Mouse (Mus musculus) hindbrain, embryonic 11.5 days (tissue): ENCODE data around the gene Nif3l1. TPM values are rescaled to one million over a fixed set of nuclear protein-coding genes. Genes with fewer than 3 reads are reported as not detected.

Experiments used
- ATAC-seq: fragments of 200-750 bp; cut with Nextera tagmentation; 2 replicates; pipeline ENCODE4 v1.8.0; 2017; ENCODE audit warnings: mild to moderate bottlenecking, moderate TSS enrichment, moderate library complexity; ENCODE audit not compliant: low FRiP score
- DNase-seq: peaks from one replicate; pipeline ENCODE4 v3.0.0-alpha.2; 2015; ENCODE audit warnings: low spot score
- H3K27ac ChIP-seq: fragments of 300-500 bp; sonication (generic); 2 replicates; pipeline ENCODE4 v1.5.1; 2014; ENCODE audit warnings: mild to moderate bottlenecking, low read depth, low read length
- H3K27me3 ChIP-seq: fragments of 300-500 bp; sonication (generic); 2 replicates; pipeline ENCODE4 v1.6.1; 2014; ENCODE audit warnings: mild to moderate bottlenecking, low read length, moderate library complexity, mixed read lengths; ENCODE audit not compliant: control insufficient read depth, insufficient read depth
- H3K36me3 ChIP-seq: fragments of 300-500 bp; sonication (generic); 2 replicates; pipeline ENCODE4 v1.6.1; 2014; ENCODE audit warnings: mild to moderate bottlenecking, low read length, moderate library complexity, mixed read lengths; ENCODE audit not compliant: control insufficient read depth, insufficient read depth
- H3K4me1 ChIP-seq: fragments of 300-500 bp; sonication (generic); replicated peaks from 2 replicates; pipeline ENCODE4 v1.6.1; 2014; ENCODE audit warnings: low read length, mixed read lengths; ENCODE audit not compliant: control insufficient read depth, insufficient read depth
- H3K4me2 ChIP-seq: fragments of 300-500 bp; sonication (generic); replicated peaks from 2 replicates; pipeline ENCODE4 v1.6.1; 2014; ENCODE audit warnings: mild to moderate bottlenecking, low read depth, low read length
- H3K4me3 ChIP-seq: fragments of 300-500 bp; sonication (generic); 2 replicates; pipeline ENCODE4 v1.5.1; 2014; ENCODE audit warnings: low read depth, low read length
- H3K9ac ChIP-seq: fragments of 300-500 bp; sonication (generic); 2 replicates; pipeline ENCODE4 v1.6.1; 2014; ENCODE audit warnings: low read depth, low read length
- H3K9me3 ChIP-seq: fragments of 300-500 bp; sonication (generic); 2 replicates; pipeline ENCODE4 v1.6.1; 2016; ENCODE audit warnings: low read length; ENCODE audit not compliant: control insufficient read depth
- WGBS: fragments of 180-500 bp; shearing (Covaris S2); extraction: QIAGEN DNeasy Blood & Tissue Kit; methylation state at CpG from one replicate; pipeline ENCODE4 v1.1.7; 2014; 5-methylcytosine and 5-hydroxymethylcytosine counted together
- polyA plus RNA-seq: library from polyadenylated mRNA; unstranded; fragments of >200 nt; fragmentation: Nextera tagmentation; extraction: Ambion mirVana; gene quantifications from 2 replicates; pipeline ENCODE4 v1.2.1, GENCODE M21; 2014

Nif3l1 gene
- polyA plus RNA-seq, 1 experiment from 2014 or later, result 67.2 TPM

- ATAC-seq (peak; percentile 100), DNase-seq (peak; percentile 93)
- peak within 1 kb of the TSS; percentile 92 for H3K9ac ChIP-seq
- H3K27ac ChIP-seq, result peak within 1 kb of the TSS; percentile 76
- no peaks in the 10 kb centered on the region for H3K27me3 ChIP-seq
- peak within 1 kb of the TSS; percentile 84 for H3K4me2 ChIP-seq
- H3K4me3 ChIP-seq, result peak within 1 kb of the TSS; percentile 95
- H3K9me3 ChIP-seq, result peaks cover 9% of the 10 kb centered on the region; the same call in 1 of the 2 replicates
- H3K36me3 ChIP-seq, result no peaks in the 10 kb centered on the region
- no peaks in the 10 kb centered on the region for H3K4me1 ChIP-seq
- WGBS, result under 1% methylated on average over 61 of the region's 64 CpGs
These were observed 59.8 kb downstream of the Nif3l1 start, which contains the start of gene Orc2 for GRCm38 (mm10) chr1:58504577-58505254. Gene Orc2 (minus strand): TSS chr1:58505109.

- DNase-seq (peak; percentile 14), ATAC-seq (no peak)
- Histone ChIP-seq H3K36me3 (no peaks in the 10 kb centered on the region), H3K4me1 (no peaks in the 10 kb centered on the region), H3K27ac (no peak overlapping the region), H3K4me2 (no peak overlapping the region), H3K9me3 (peaks cover 9% of the 10 kb centered on the region; the same call in 1 of the 2 replicates), H3K27me3 (no peaks in the 10 kb centered on the region), H3K9ac (no peak overlapping the region), H3K4me3 (no peak overlapping the region)
- 96% methylated on average over 3 of the region's 3 CpGs for WGBS
These were observed 62.3 kb downstream of the Nif3l1 start for GRCm38 (mm10) chr1:58507249-58507648.

Other genes starting within 250 kb of the Nif3l1 start
- 0.10 TPM in 1 of 2 replicates, not detected in the other for gene Aox4, start 234.8 kb upstream of the Nif3l1 start, polyA plus RNA-seq
- 0.06 TPM in 1 of 2 replicates, not detected in the other for gene Aox2, start 166.8 kb upstream of the Nif3l1 start, polyA plus RNA-seq
- 545 and 568 TPM in 2 replicates for gene Bzw1, start 52.3 kb upstream of the Nif3l1 start, polyA plus RNA-seq
- 159 and 195 TPM in 2 replicates for gene Clk1, start 21.1 kb upstream of the Nif3l1 start, polyA plus RNA-seq
- 56.4 and 59.2 TPM in 2 replicates for gene Ppil3, start 335 bp downstream of the Nif3l1 start, polyA plus RNA-seq
- 42.1 and 45.2 TPM in 2 replicates for gene Orc2, start 60.0 kb downstream of the Nif3l1 start, polyA plus RNA-seq
- gene Fam126b, start 141.2 kb downstream of the Nif3l1 start, polyA plus RNA-seq, result 8.5 and 9.1 TPM in 2 replicates
- 150 and 164 TPM in 2 replicates for gene Ndufb3, start 141.2 kb downstream of the Nif3l1 start, polyA plus RNA-seq